Mouse (Mus musculus) embryonic facial prominence, embryonic 13.5 days (tissue): ENCODE data around the gene P2rx3. TPM values are rescaled to one million over a fixed set of nuclear protein-coding genes. Genes with fewer than 3 reads are reported as not detected.

ENCODE experiments used
- ATAC-seq: fragments of 200-750 bp; cut with Nextera tagmentation; 2 replicates; pipeline ENCODE4 v1.8.0; 2017; ENCODE audit warnings: low read depth; ENCODE audit not compliant: insufficient number of reproducible peaks, insufficient read depth, low FRiP score, low TSS enrichment
- H3K27ac ChIP-seq: fragments of 300-500 bp; sonication (generic); 2 replicates; pipeline ENCODE4 v1.5.1; 2015; ENCODE audit warnings: moderate library complexity, mild to moderate bottlenecking, inconsistent platforms
- H3K27me3 ChIP-seq: fragments of 300-500 bp; sonication (generic); 2 replicates; pipeline ENCODE4 v1.6.1; 2015; ENCODE audit warnings: mild to moderate bottlenecking, inconsistent platforms
- H3K36me3 ChIP-seq: fragments of 300-500 bp; sonication (generic); 2 replicates; pipeline ENCODE4 v1.6.1; 2015; ENCODE audit warnings: mild to moderate bottlenecking, inconsistent platforms
- H3K4me1 ChIP-seq: fragments of 300-500 bp; sonication (generic); 2 replicates; pipeline ENCODE4 v1.6.1; 2015; ENCODE audit warnings: inconsistent platforms
- H3K4me2 ChIP-seq: fragments of 300-500 bp; sonication (generic); 2 replicates; pipeline ENCODE4 v1.6.1; 2015; ENCODE audit warnings: moderate library complexity, mild to moderate bottlenecking, inconsistent platforms
- H3K4me3 ChIP-seq: fragments of 300-500 bp; sonication (generic); 2 replicates; pipeline ENCODE4 v1.5.1; 2015; ENCODE audit warnings: mild to moderate bottlenecking, inconsistent platforms
- H3K9ac ChIP-seq: fragments of 300-500 bp; sonication (generic); 2 replicates; pipeline ENCODE4 v1.6.1; 2015; ENCODE audit warnings: mild to moderate bottlenecking, inconsistent platforms
- H3K9me3 ChIP-seq: fragments of 300-500 bp; sonication (generic); 2 replicates; pipeline ENCODE4 v1.6.1; 2016; ENCODE audit warnings: inconsistent platforms
- WGBS: fragments of 180-500 bp; shearing (Covaris S2); methylation state at CpG from one replicate; pipeline ENCODE4 v1.1.7; 2015; ENCODE audit warnings: mixed read lengths; 5-methylcytosine and 5-hydroxymethylcytosine counted together
- polyA plus RNA-seq: library from polyadenylated mRNA; unstranded; fragments of >200 nt; fragmentation: Nextera tagmentation; extraction: Ambion mirVana; gene quantifications from 2 replicates; pipeline ENCODE4 v1.2.1, GENCODE M21; 2015

P2rx3 gene
- polyA plus RNA-seq, 1 experiment from 2014 or later = 1.1 TPM

- H3K27ac ChIP-seq = no peak overlapping the region
- H3K9ac ChIP-seq = no peak overlapping the region
- 74% methylated on average over 9 of the region's 9 CpGs for WGBS
Measured at GRCm38 (mm10) chr2:85011906-85012604, 25.2 kb downstream of the P2rx3 start.

DNA sequence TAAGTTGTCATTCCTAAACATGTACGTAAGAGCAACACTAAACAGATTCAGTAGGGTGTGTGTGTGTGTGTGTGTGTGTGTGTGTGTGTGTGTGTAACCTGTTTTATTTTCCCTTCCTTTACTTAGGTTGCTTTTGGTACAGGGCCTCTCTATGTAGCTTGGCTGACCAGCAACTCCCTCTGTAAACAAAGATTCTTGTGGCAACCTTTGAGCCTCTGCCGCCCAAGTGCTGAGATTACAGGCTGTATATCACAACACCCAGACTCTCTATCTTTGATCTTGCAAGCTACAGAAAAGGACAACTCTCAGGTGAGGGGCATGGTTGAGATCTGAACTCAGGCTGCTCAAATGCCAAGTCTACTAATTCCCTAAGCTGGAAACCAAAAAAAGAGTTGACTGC, 28.1 kb downstream of the P2rx3 start:
- Histone ChIP-seq H3K36me3 (no peaks in the 10 kb centered on the region), H3K27me3 (no peaks in the 10 kb centered on the region; the same call in 1 of the 2 replicates), H3K9me3 (no peaks in the 10 kb centered on the region), H3K4me3 (no peak overlapping the region), H3K27ac (no peak overlapping the region), H3K4me1 (no peaks in the 10 kb centered on the region), H3K9ac (no peak overlapping the region), H3K4me2 (no peak overlapping the region)
- ATAC-seq = no peak
- WGBS = 83% methylated on average over 2 of the region's 2 CpGs

More at GRCm38 (mm10) chr2:85011906-85012604, 25.2 kb downstream of the P2rx3 start:
- H3K36me3 ChIP-seq = no peaks in the 10 kb centered on the region
- H3K9me3 ChIP-seq = no peaks in the 10 kb centered on the region
- ATAC-seq = no peak
- H3K27me3 ChIP-seq = no peaks in the 10 kb centered on the region; the same call in 1 of the 2 replicates
- H3K4me3 ChIP-seq = no peak overlapping the region
- H3K4me1 ChIP-seq = no peaks in the 10 kb centered on the region
- H3K4me2 ChIP-seq = no peak overlapping the region

- no peaks in the 10 kb centered on the region for H3K9me3 ChIP-seq
- no peaks in the 10 kb centered on the region; the same call in 1 of the 2 replicates for H3K27me3 ChIP-seq
- 21% methylated on average over 4 of the region's 4 CpGs for WGBS
- no peak overlapping the region for H3K4me2 ChIP-seq
- no peak overlapping the region for H3K4me3 ChIP-seq
- no peak overlapping the region for H3K9ac ChIP-seq
- H3K27ac ChIP-seq = no peak overlapping the region
- no peak for ATAC-seq
- no peaks in the 10 kb centered on the region for H3K36me3 ChIP-seq
- no peaks in the 10 kb centered on the region for H3K4me1 ChIP-seq
Measured at GRCm38 (mm10) chr2:85007729-85008128, 29.5 kb downstream of the P2rx3 start.

DNA sequence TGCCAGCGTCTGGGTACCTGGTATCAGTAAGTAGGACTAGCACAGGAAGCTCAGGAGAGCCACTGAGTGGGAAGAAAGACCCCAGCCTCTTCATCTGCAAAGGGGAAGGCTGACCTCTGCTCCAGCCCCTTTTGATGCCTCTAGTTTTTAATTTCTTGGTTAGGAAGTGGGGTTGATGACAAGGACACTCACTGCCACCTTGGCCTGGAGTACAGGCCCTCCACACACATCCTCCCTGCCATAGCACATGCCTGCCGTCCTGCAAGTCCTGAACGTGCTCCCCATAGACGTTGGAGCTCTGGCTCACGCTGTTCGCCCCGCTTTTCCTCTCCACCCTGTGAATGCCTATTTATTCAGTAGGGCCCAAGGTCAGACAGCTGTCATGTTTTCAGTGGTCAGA, 30.7 kb downstream of the P2rx3 start:
- Histone ChIP-seq H3K36me3 (no peaks in the 10 kb centered on the region), H3K4me1 (no peaks in the 10 kb centered on the region), H3K4me3 (no peak overlapping the region), H3K27ac (no peak overlapping the region), H3K4me2 (no peak overlapping the region), H3K27me3 (no peaks in the 10 kb centered on the region; the same call in 1 of the 2 replicates), H3K9me3 (no peaks in the 10 kb centered on the region), H3K9ac (no peak overlapping the region)
- ATAC-seq = no peak
- 81% methylated on average over 7 of the region's 7 CpGs for WGBS

- H3K27me3 ChIP-seq = no peaks in the 10 kb centered on the region; the same call in 1 of the 2 replicates
- WGBS = 79% methylated on average over 4 of the region's 4 CpGs
- no peak overlapping the region for H3K4me3 ChIP-seq
- no peak overlapping the region for H3K4me2 ChIP-seq
- no peaks in the 10 kb centered on the region for H3K4me1 ChIP-seq
- no peaks in the 10 kb centered on the region for H3K9me3 ChIP-seq
- H3K36me3 ChIP-seq = no peaks in the 10 kb centered on the region
- H3K27ac ChIP-seq = no peak overlapping the region
- ATAC-seq = no peak
- no peak overlapping the region for H3K9ac ChIP-seq
Measured at GRCm38 (mm10) chr2:85004341-85004740, 32.9 kb downstream of the P2rx3 start.

GRCm38 (mm10) chr2:85002575-85002974, 34.7 kb downstream of the P2rx3 start:
- WGBS = 71% methylated on average over 8 of the region's 8 CpGs
- Histone ChIP-seq H3K9me3 (no peaks in the 10 kb centered on the region), H3K4me3 (no peak overlapping the region), H3K4me2 (no peak overlapping the region), H3K27me3 (no peaks in the 10 kb centered on the region), H3K36me3 (no peaks in the 10 kb centered on the region), H3K4me1 (no peaks in the 10 kb centered on the region), H3K9ac (no peak overlapping the region), H3K27ac (no peak overlapping the region)
- no peak for ATAC-seq

DNA sequence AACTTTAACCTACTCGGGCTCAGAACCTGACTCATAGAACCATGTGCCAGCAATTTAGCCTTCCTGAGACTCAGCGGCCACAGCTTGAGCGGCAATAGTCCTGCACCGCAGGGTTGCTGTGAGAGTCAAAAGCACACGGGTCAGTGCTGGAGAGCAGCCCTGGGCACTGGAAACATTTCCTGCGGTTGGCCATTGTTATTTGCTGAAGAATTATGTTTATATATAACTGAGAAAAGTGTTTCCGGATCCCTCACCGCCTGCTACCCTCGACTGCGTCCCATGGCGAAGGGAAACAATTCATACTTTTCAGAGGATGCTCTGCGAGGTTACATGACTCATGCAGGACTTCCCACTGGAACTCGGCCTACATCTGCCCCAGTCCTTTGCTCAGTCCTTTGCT, 35.8 kb downstream of the P2rx3 start:
- 77% methylated on average over 13 of the region's 13 CpGs for WGBS
- H3K9me3 ChIP-seq = no peaks in the 10 kb centered on the region
- no peak for ATAC-seq

GRCm38 (mm10) chr2:84999486-85000181, 37.6 kb downstream of the P2rx3 start:
- H3K9ac ChIP-seq = no peak overlapping the region
- H3K4me1 ChIP-seq = no peaks in the 10 kb centered on the region
- H3K27ac ChIP-seq = peak overlapping the region; percentile 36; the same call in 1 of the 2 replicates
- no peak overlapping the region for H3K4me2 ChIP-seq
- 65% methylated on average over 3 of the region's 3 CpGs for WGBS
- no peaks in the 10 kb centered on the region for H3K9me3 ChIP-seq
- no peak for ATAC-seq
- H3K27me3 ChIP-seq = no peaks in the 10 kb centered on the region
- H3K4me3 ChIP-seq = no peak overlapping the region
- H3K36me3 ChIP-seq = no peaks in the 10 kb centered on the region

More for the DNA sequence above, 35.8 kb downstream of the P2rx3 start:
- Histone ChIP-seq H3K27ac (no peak overlapping the region), H3K9ac (no peak overlapping the region), H3K4me2 (no peak overlapping the region), H3K4me3 (no peak overlapping the region), H3K27me3 (no peaks in the 10 kb centered on the region), H3K4me1 (no peaks in the 10 kb centered on the region), H3K36me3 (no peaks in the 10 kb centered on the region)

- no peak overlapping the region for H3K4me2 ChIP-seq
- 89% methylated on average over 2 of the region's 2 CpGs for WGBS
Measured at GRCm38 (mm10) chr2:84996376-84996775, 40.9 kb downstream of the P2rx3 start.

DNA sequence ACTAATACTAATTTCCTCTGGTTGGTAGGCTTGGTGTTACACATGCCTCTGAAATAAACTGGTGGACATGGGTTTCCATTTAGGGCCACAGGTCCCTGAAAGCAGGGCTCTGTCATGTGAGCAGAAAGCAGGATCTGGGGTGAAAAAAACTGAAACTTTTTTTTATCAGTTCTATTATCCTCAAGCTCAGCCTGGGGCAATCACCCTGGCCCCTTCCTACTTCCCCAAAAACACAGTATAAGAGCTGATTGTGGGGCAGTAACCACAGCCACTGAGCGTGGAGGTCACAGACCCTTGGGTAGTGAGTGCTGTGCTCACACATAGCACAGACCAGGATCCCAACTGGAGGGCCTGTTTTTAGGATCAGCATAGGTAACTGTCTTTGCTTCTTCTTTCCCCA, 49.3 kb downstream of the P2rx3 start, which contains the start of gene Prg3:
Gene Prg3, plus strand, starts transcription at position 286 of the 400 bp plus-strand sequence.
- Histone ChIP-seq H3K4me3 (no peak within 1 kb of the TSS), H3K4me2 (no peak within 1 kb of the TSS), H3K27ac (no peak within 1 kb of the TSS), H3K9me3 (no peaks in the 10 kb centered on the region), H3K4me1 (no peaks in the 10 kb centered on the region), H3K36me3 (no peaks in the 10 kb centered on the region), H3K27me3 (no peaks in the 10 kb centered on the region), H3K9ac (no peak within 1 kb of the TSS)
- ATAC-seq = no peak
- WGBS = 75% methylated on average over 1 of the region's 1 CpGs

More at GRCm38 (mm10) chr2:84996376-84996775, 40.9 kb downstream of the P2rx3 start:
- Histone ChIP-seq H3K4me1 (no peaks in the 10 kb centered on the region), H3K9ac (no peak overlapping the region), H3K9me3 (no peaks in the 10 kb centered on the region), H3K4me3 (no peak overlapping the region), H3K36me3 (no peaks in the 10 kb centered on the region), H3K27ac (no peak overlapping the region), H3K27me3 (no peaks in the 10 kb centered on the region)
- ATAC-seq = no peak

DNA sequence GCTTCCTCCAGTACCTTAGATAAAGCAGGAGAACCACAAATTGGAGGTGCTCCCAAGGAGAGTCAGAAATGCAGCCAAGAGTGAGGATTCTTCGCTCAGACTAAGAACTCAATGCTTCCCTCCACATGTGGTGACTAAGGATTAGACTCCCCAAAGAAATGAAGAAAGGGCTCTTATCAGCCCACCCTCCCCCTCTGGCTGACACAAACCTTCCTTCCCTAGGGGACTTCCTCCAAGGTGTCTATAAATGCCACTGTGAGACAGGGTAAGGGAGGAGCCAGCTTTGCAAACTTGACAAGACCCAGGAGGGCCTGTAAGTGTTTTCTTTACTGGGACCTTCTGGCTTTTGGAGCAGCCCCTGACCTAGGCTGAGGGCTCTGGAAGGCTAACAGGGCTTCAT, 57.1 kb downstream of the P2rx3 start, which contains the start of gene Prg2:
Gene Prg2, plus strand, starts transcription at position 274 of the 400 bp plus-strand sequence.
- Histone ChIP-seq H3K27ac (no peak within 1 kb of the TSS), H3K9ac (no peak within 1 kb of the TSS)
- ATAC-seq = no peak

GRCm38 (mm10) chr2:84975580-84975979, 61.7 kb downstream of the P2rx3 start:
- WGBS = 90% methylated on average over 2 of the region's 2 CpGs
- Histone ChIP-seq H3K4me3 (no peak overlapping the region), H3K27me3 (no peaks in the 10 kb centered on the region), H3K4me1 (no peaks in the 10 kb centered on the region), H3K27ac (no peak overlapping the region), H3K4me2 (no peak overlapping the region), H3K9ac (no peak overlapping the region), H3K9me3 (no peaks in the 10 kb centered on the region), H3K36me3 (no peaks in the 10 kb centered on the region)
- no peak for ATAC-seq

More for the DNA sequence above, 57.1 kb downstream of the P2rx3 start, which contains the start of gene Prg2:
- no peak within 1 kb of the TSS for H3K4me2 ChIP-seq
- WGBS = 40% methylated on average over 1 of the region's 1 CpGs
- no peaks in the 10 kb centered on the region for H3K4me1 ChIP-seq
- H3K27me3 ChIP-seq = no peaks in the 10 kb centered on the region
- H3K9me3 ChIP-seq = no peaks in the 10 kb centered on the region
- H3K36me3 ChIP-seq = no peaks in the 10 kb centered on the region
- H3K4me3 ChIP-seq = no peak within 1 kb of the TSS
